13 mouse cellular contexts compared by ENCODE assay signal in genomic region chr4:76485848-76486247, GRCm38 (mm10).
DNase-seq lines count a peak whose midpoint lies in the region; ATAC-seq and TF ChIP-seq lines count a peak whose summit lies in the region.
"Had no signal": no experiment of that assay in that cellular context is flagged by ENCODE, and none has a peak within 500 bp of the region (broad histone marks: within the 10 kb centered on the region; RNA-seq: fewer than 3 reads in every experiment).

No protein-coding gene starts in this region.

- no peak for TF ChIP-seq POLR2A in heart, adult 2 months (IDR thresholded peaks at IDR 0.05; ENCODE audit: insufficient read depth, low read depth, low read length)

- no peak overlapping the region for H3K9ac ChIP-seq in heart, adult 2 months (ENCODE audit: low read depth, low read length)
- H3K9ac ChIP-seq: hindbrain, embryonic 15.5 days; neural tube, embryonic 15.5 days had no signal

- intact Hi-C loops in heart, adult 2 months (cut with DNase I), result loop anchor here (10.0 kb wide), 2 partner anchors 511 to 1421 kb away; no protein-coding TSS in a partner anchor
- intact Hi-C loops in heart, postnatal 25 days (cut with DNase I), result no loop called here

- H3K4me3 ChIP-seq in heart, adult 2 months, result no peak overlapping the region
- H3K4me3 ChIP-seq in layer of hippocampus, adult 2 months, result no peak overlapping the region
- H3K4me3 ChIP-seq: embryonic facial prominence, embryonic 10.5 days; hindbrain, embryonic 15.5 days; neural tube, embryonic 15.5 days had no signal

- no peaks in the 10 kb centered on the region; the same call in 1 of the 2 replicates for H3K4me1 ChIP-seq in heart, adult 2 months (ENCODE audit: control insufficient read depth, insufficient read depth, low read length)
- H3K4me1 ChIP-seq: embryonic facial prominence, embryonic 10.5 days; hindbrain, embryonic 15.5 days; neural tube, embryonic 15.5 days had no signal

- TF ChIP-seq EP300 in heart, adult 2 months (IDR thresholded peaks at IDR 0.05; ENCODE audit: insufficient read depth, low read depth, low read length), result no peak

- no peak for ATAC-seq in megakaryocyte, adult 5-6 weeks (ENCODE audit: poor library complexity, severe bottlenecking)

- peak; percentile 62 for TF ChIP-seq CTCF in heart, adult 2 months (IDR thresholded peaks at IDR 0.05)
- peak; percentile 71 for TF ChIP-seq CTCF in layer of hippocampus, adult 2 months (conservative IDR thresholded peaks at IDR 0.05)

- no peaks in the 10 kb centered on the region for H3K79me2 ChIP-seq in heart, adult 2 months (replicated peaks; ENCODE audit: control insufficient read depth, insufficient read depth, low read length)

- no peaks in the 10 kb centered on the region for H3K27me3 ChIP-seq in heart, adult 2 months (ENCODE audit: control insufficient read depth, insufficient read depth, low read length)
- H3K27me3 ChIP-seq: hindbrain, embryonic 15.5 days; neural tube, embryonic 15.5 days had no signal

- no peak overlapping the region for H3K27ac ChIP-seq in heart, adult 2 months
- no peak overlapping the region for H3K27ac ChIP-seq in layer of hippocampus, adult 2 months
- H3K27ac ChIP-seq: embryonic facial prominence, embryonic 10.5 days; hindbrain, embryonic 15.5 days; neural tube, embryonic 15.5 days had no signal

- DNase-seq in adrenal gland, adult 8-10 months, result peak; percentile 5
- DNase-seq in adrenal gland, postnatal 4 days (ENCODE audit: low spot score in 2 of 2), result no peak
- DNase-seq in heart, adult 2 months, result no peak
- DNase-seq in heart, postnatal 25 days (ENCODE audit: low spot score), result no peak
- no peak for DNase-seq in layer of hippocampus, adult 2 months (ENCODE audit: low spot score in 2 of 2)
- DNase-seq in layer of hippocampus, adult 8-10 months (ENCODE audit: low spot score in 2 of 2), result no peak
- peak; percentile 13 to 20 for DNase-seq in cerebellum, postnatal 10 days
- DNase-seq: right cerebral cortex, adult 18-20 months; thymus, adult 18-20 months had no signal

- 52% methylated on average over 3 of the region's 3 CpGs for WGBS in heart, adult 2 months

- no peaks in the 10 kb centered on the region for H3K36me3 ChIP-seq in heart, adult 2 months (ENCODE audit: control insufficient read depth, insufficient read depth, low read length)
- H3K36me3 ChIP-seq: embryonic facial prominence, embryonic 10.5 days; hindbrain, embryonic 15.5 days; neural tube, embryonic 15.5 days had no signal

Comparison
In these comparisons a context has a peak if more than half of its experiments do, and no peak if none do; other contexts are left out.
1. DNase-seq: peak in adrenal gland, adult 8-10 months (single experiment) and cerebellum, postnatal 10 days (2 of 2); none in adrenal gland, postnatal 4 days (0 of 2), heart, adult 2 months (0 of 2), heart, postnatal 25 days (single experiment), layer of hippocampus, adult 2 months (0 of 2) and layer of hippocampus, adult 8-10 months (0 of 2).